Mouse (Mus musculus) forebrain, embryonic 12.5 days (tissue): ENCODE results near the gene Mrgprx2. TPM values are rescaled to one million over a fixed set of nuclear protein-coding genes. Genes with fewer than 3 reads are reported as not detected.
"Not testable (repeated sequence)": the region's sequence is repeated elsewhere in the genome, so short reads cannot be mapped to it uniquely, and the experiment has no call there.

Experiments used
- ATAC-seq: fragments of 200-750 bp; cut with Nextera tagmentation; 2 replicates; pipeline ENCODE4 v1.8.0; 2017; ENCODE audit warnings: moderate TSS enrichment; ENCODE audit not compliant: low FRiP score
- H3K27ac ChIP-seq: fragments of 300-500 bp; sonication (generic); 2 replicates; pipeline ENCODE4 v1.5.1; 2016; ENCODE audit warnings: mild to moderate bottlenecking
- H3K27me3 ChIP-seq: fragments of 300-500 bp; sonication (generic); 2 replicates; pipeline ENCODE4 v1.6.1; 2016; ENCODE audit warnings: mild to moderate bottlenecking
- H3K36me3 ChIP-seq: fragments of 300-500 bp; sonication (generic); replicated peaks from 2 replicates; pipeline ENCODE4 v1.6.1; 2016; ENCODE audit warnings: mild to moderate bottlenecking
- H3K4me1 ChIP-seq: fragments of 300-500 bp; sonication (generic); 2 replicates; pipeline ENCODE4 v1.6.1; 2016
- H3K4me2 ChIP-seq: fragments of 300-500 bp; sonication (generic); 2 replicates; pipeline ENCODE4 v1.6.1; 2016; ENCODE audit warnings: mild to moderate bottlenecking, moderate library complexity
- H3K4me3 ChIP-seq: fragments of 300-500 bp; sonication (generic); replicated peaks from 2 replicates; pipeline ENCODE4 v1.5.1; 2016; ENCODE audit warnings: mild to moderate bottlenecking
- H3K9ac ChIP-seq: fragments of 300-500 bp; sonication (generic); 2 replicates; pipeline ENCODE4 v1.6.1; 2016; ENCODE audit warnings: mild to moderate bottlenecking
- H3K9me3 ChIP-seq: fragments of 300-500 bp; sonication (generic); 2 replicates; pipeline ENCODE4 v1.6.1; 2016
- WGBS: fragments of 180-500 bp; shearing (Covaris S2); methylation state at CpG from one replicate; pipeline ENCODE4 v1.1.7; 2016; 5-methylcytosine and 5-hydroxymethylcytosine counted together
- polyA plus RNA-seq: library from polyadenylated mRNA; unstranded; fragments of >200 nt; fragmentation: Nextera tagmentation; extraction: Ambion mirVana; gene quantifications from 2 replicates; pipeline ENCODE4 v1.2.1, GENCODE M21; 2016

Mrgprx2 gene
- not detected in 2 replicates for polyA plus RNA-seq

DNA sequence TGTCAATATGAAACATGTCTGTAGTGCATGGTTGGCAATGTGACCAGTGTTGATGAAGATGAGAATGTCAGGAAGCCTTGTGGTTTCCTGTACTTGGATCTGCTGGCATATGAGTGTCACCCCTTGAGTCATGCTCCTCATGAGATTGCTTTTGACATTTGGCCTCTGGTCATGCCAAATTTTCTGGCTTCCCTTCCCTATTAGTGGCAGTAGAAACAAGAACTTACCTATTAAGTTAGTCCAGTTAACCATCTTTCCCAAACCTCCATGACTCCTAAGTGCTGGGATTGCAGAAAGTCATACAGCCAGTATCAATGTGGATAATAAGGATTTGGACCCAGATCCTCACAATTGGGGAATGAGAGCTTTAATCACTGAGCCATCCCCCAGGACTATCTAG, at the start of gene Mrgprx2:
Gene Mrgprx2 (minus strand): TSS at position 101 of the 400 bp plus-strand sequence.
- ATAC-seq = no peak
- Histone ChIP-seq H3K27me3 (no peaks in the 10 kb centered on the region), H3K27ac (no peak within 1 kb of the TSS), H3K36me3 (no peaks in the 10 kb centered on the region), H3K9ac (no peak within 1 kb of the TSS), H3K4me1 (no peaks in the 10 kb centered on the region), H3K4me3 (no peak within 1 kb of the TSS), H3K4me2 (no peak within 1 kb of the TSS), H3K9me3 (peaks cover 35% of the 10 kb centered on the region)

DNA sequence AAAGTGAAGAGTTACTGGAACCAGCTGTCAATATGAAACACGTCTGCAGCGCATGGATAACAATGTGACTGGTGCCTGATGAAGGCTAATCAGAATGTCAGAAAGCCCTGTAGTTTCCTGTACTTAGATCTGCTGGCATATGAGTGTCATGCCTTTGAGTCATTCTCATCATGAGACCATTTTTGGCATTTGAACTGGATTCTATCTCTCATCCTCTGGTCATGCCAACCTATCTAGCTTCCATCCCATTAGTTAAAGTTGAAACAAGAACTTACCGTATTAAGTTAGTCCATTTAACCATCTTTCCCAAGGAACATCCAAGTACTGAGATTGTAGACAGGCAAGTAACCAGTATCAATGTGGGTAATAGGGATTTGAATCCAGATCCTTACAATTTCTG, 42.9 kb downstream of the Mrgprx2 start, which contains the start of gene Mrgprb1:
Gene Mrgprb1 (minus strand): TSS at position 101 of the 400 bp plus-strand sequence.
- no peak within 1 kb of the TSS for H3K9ac ChIP-seq
- no peak within 1 kb of the TSS for H3K4me2 ChIP-seq
- peaks cover 30% of the 10 kb centered on the region for H3K9me3 ChIP-seq
- H3K4me1 ChIP-seq = no peaks in the 10 kb centered on the region
- H3K36me3 ChIP-seq = no peaks in the 10 kb centered on the region
- H3K27ac ChIP-seq = no peak within 1 kb of the TSS
- no peak within 1 kb of the TSS for H3K4me3 ChIP-seq
- 86% methylated on average over 3 of the region's 3 CpGs for WGBS
- ATAC-seq = no peak
- H3K27me3 ChIP-seq = no peaks in the 10 kb centered on the region

DNA sequence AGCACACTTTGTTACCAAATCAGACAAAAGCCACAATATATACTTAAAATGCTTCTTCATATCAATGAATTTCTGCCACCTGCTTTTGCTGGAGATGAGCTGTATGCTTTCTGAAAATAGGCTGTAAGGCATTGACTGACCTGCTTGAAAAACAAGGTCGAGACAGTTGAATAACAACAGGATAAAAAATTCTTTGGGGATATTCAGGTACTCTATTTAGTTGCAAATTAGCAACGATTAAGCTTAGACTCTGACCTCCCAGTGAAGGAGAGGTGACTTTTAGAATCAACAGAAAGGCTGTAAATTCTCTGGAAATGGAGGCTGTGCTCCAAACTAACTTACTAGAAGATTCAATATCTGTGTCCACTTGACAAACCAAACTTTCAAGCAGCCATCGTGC, 62.5 kb downstream of the Mrgprx2 start:
- Histone ChIP-seq H3K27ac (no peak overlapping the region), H3K9ac (no peak overlapping the region), H3K36me3 (no peaks in the 10 kb centered on the region), H3K27me3 (no peaks in the 10 kb centered on the region), H3K4me2 (no peak overlapping the region), H3K9me3 (peaks cover 31% of the 10 kb centered on the region), H3K4me1 (no peaks in the 10 kb centered on the region), H3K4me3 (no peak overlapping the region)
- ATAC-seq = no peak
- WGBS = 54% methylated on average over 3 of the region's 3 CpGs

DNA sequence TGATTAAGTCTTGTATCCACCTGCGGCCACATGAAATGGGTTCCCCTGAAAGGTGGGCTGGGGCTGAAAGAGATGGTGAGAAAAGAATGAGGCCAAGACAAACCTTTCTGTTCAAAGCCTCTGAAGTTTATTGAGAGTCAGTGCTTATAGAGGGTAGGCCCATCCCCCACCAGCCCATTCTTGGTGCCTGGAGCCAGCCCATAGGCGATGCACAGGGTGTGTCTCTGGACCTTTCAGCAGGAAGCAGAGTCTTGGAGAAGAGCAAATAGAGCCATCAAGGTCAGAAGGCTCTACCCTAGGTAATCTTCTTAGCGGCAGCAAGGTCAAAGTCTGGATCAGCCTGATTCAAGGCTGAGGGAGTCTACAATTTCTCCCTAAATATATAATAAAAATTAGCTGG, 63.2 kb downstream of the Mrgprx2 start:
- H3K27me3 ChIP-seq, H3K27ac ChIP-seq, H3K36me3 ChIP-seq, H3K4me3 ChIP-seq, ATAC-seq, H3K4me1 ChIP-seq, H3K9ac ChIP-seq, H3K4me2 ChIP-seq: not testable (repeated sequence)
- H3K9me3 ChIP-seq = peaks cover 31% of the 10 kb centered on the region
- 78% methylated on average over 3 of the region's 3 CpGs for WGBS

Other genes starting within 250 kb of the Mrgprx2 start
- gene Mrgprb8, start 110.8 kb downstream of the Mrgprx2 start, polyA plus RNA-seq = not detected in 2 replicates
- gene Mrgprb1, start 43.0 kb downstream of the Mrgprx2 start, polyA plus RNA-seq = not detected in 2 replicates
- not detected in 2 replicates for gene Mrgprb2, start 58.8 kb upstream of the Mrgprx2 start, polyA plus RNA-seq
- not detected in 2 replicates for gene Mrgprb3, start 144.5 kb upstream of the Mrgprx2 start, polyA plus RNA-seq